Mouse (Mus musculus): ENCODE measurements around the gene Ankrd22. TPM values are rescaled to one million over a fixed set of nuclear protein-coding genes. Genes with fewer than 3 reads are reported as not detected.

Ankrd22 gene
- polyA plus RNA-seq, 1 experiment from 2014 or later = not detected

DNA sequence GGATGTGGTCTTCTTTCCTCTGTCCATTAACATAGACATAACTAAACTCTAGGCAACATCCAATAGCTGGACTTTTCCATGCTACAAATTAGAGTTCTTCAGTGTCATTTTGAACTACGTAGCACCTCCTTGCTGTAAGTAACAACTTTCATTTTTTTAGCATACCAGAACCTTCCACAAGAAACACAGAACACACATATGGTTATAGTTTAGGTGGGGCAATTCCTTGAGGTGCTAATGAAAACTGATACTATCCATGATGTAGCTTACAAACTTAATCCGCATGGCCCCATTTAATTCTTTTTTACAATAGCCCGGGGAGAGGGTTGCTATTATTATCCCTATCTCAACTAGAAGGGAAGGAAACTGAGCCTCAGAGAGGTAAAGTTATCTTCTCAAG is 8.2 kb upstream of the Ankrd22 start:
- WGBS = 86% methylated on average over 3 of the region's 3 CpGs
- ATAC-seq = no peak
- no peak overlapping the region for H3K4me3 ChIP-seq

DNA sequence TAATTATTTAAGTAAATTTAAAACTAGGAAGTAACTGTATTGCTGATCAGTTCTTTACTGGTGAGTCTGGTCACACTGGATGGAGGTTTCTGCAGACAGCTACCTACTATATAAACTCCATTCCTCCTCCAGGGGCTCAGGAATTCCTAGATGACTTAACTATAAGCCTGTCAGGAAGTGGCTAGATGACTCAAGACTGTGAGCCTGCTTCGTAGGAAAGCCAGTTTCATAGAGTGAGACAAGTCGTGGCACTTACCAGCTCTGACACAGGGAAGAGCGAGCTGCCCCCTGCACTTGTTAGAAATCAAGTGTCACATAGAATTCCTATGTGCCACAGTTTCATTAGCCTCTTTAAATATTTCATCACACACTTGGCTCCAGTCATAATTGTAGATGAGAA is 5.3 kb upstream of the Ankrd22 start:
- WGBS = 79% methylated on average over 3 of the region's 3 CpGs

More for the DNA sequence above, 8.2 kb upstream of the Ankrd22 start:
- no peaks in the 10 kb centered on the region for H3K4me1 ChIP-seq
- H3K9ac ChIP-seq = no peak overlapping the region
- no peaks in the 10 kb centered on the region for H3K27me3 ChIP-seq
- H3K4me2 ChIP-seq = no peak overlapping the region
- H3K9me3 ChIP-seq (replicated peaks) = no peaks in the 10 kb centered on the region
- no peak overlapping the region for H3K27ac ChIP-seq
- no peaks in the 10 kb centered on the region for H3K36me3 ChIP-seq (ENCODE audit: poor library complexity, severe bottlenecking)

DNA sequence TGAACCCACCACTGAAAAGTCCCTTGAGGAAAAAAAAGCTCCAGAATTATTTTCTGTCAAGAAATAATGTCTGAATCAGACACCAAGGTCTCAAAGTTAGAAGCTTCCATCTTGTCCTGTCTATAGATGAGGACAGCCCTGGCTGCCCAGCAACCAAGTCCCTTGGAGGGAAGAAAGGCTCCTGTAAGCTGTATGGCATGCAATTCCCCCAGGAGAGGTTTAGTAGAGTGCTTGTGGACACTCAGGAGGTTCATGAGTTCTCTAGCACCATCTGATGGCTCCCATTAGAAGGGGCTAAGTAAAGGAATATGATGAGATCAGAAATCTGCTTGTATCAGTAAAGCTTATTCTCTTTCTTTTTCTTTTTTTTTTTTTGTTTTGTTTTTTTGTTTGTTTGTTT is 3.3 kb upstream of the Ankrd22 start:
- H3K27ac ChIP-seq = no peak overlapping the region
- no peaks in the 10 kb centered on the region for H3K4me1 ChIP-seq
- no peaks in the 10 kb centered on the region for H3K9me3 ChIP-seq (replicated peaks)
- no peak overlapping the region for H3K4me2 ChIP-seq
- no peak for ATAC-seq
- no peaks in the 10 kb centered on the region for H3K27me3 ChIP-seq
- no peak overlapping the region for H3K9ac ChIP-seq
- no peak overlapping the region for H3K4me3 ChIP-seq
- no peaks in the 10 kb centered on the region for H3K36me3 ChIP-seq (ENCODE audit: poor library complexity, severe bottlenecking)

More for the DNA sequence above, 5.3 kb upstream of the Ankrd22 start:
- no peak overlapping the region for H3K4me3 ChIP-seq
- H3K27me3 ChIP-seq = no peaks in the 10 kb centered on the region
- no peak overlapping the region for H3K9ac ChIP-seq
- ATAC-seq = no peak
- no peak overlapping the region for H3K4me2 ChIP-seq
- no peaks in the 10 kb centered on the region for H3K9me3 ChIP-seq (replicated peaks)
- no peaks in the 10 kb centered on the region for H3K4me1 ChIP-seq
- H3K36me3 ChIP-seq (ENCODE audit: poor library complexity, severe bottlenecking) = no peaks in the 10 kb centered on the region
- H3K27ac ChIP-seq = no peak overlapping the region

DNA sequence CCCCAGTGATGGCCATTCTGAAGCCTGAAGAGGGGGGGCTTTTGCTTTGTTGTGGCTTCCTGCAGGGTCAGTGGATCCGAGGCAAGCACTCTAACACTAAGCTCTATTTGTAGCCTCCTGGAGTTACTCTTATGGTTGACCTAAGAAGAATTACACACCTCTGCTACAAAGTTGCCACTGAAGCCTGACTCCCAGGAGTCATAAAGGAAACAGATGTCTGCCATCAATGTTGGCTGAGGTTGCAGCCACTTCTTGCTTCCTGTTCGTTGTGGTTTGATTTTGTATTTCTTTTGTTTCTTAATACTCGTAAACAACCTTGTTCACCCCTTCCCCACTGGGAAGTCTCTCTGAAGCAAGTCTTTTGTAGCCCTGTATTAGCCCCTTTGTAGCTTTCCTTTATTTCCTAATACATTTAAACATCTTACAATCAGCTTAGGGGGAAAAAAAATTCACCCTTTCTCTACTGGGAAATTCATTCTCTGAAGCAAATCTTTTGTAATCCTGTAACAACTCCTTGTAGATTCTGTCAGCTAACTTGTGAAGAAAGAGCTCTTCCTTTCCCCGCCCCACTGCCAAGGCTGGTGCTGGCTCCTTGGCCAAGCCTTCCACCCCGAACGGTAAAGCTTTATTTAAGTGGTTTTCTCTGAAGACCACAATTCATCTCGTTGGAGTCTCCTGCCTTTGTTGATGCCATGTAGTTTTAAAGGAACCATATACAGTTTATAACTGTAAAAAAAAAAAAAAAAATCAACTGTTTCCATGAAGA is 2.2 kb upstream of the Ankrd22 start:
- Histone ChIP-seq H3K4me3 (no peak overlapping the region), H3K4me2 (no peak overlapping the region), H3K27ac (no peak overlapping the region), H3K27me3 (no peaks in the 10 kb centered on the region), H3K4me1 (no peaks in the 10 kb centered on the region), H3K9me3 (replicated peaks) (no peaks in the 10 kb centered on the region), H3K9ac (no peak overlapping the region), H3K36me3 (ENCODE audit: poor library complexity, severe bottlenecking) (no peaks in the 10 kb centered on the region)
- ATAC-seq = no peak
- WGBS = 35% methylated on average over 7 of the region's 7 CpGs

DNA sequence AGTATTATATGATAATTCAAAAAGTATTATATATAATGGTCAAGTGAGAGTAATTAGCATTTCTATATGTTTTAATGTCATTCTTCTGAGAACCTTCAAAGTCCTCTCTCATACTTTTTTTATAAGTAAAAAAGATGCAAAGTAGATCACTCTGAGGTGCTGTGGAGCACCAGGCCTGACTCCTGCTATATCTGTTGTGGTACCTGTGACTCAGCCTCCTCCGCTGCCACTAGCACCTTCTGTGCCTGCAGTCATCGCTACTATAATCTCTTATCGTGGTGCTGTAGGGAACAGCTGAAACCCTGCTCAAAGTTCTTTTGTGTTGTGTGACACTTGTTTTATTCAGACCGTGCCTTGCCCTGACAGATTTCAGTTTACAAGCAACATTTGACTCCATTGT is 533 bp upstream of the Ankrd22 start:
- H3K4me1 ChIP-seq = no peaks in the 10 kb centered on the region
- no peaks in the 10 kb centered on the region for H3K36me3 ChIP-seq (ENCODE audit: poor library complexity, severe bottlenecking)
- H3K4me2 ChIP-seq = no peak overlapping the region
- H3K9me3 ChIP-seq (replicated peaks) = no peaks in the 10 kb centered on the region
- WGBS = 78% methylated on average over 4 of the region's 4 CpGs
- no peak overlapping the region for H3K9ac ChIP-seq
- no peak overlapping the region for H3K27ac ChIP-seq
- H3K27me3 ChIP-seq = no peaks in the 10 kb centered on the region
- ATAC-seq = no peak
- H3K4me3 ChIP-seq = no peak overlapping the region

DNA sequence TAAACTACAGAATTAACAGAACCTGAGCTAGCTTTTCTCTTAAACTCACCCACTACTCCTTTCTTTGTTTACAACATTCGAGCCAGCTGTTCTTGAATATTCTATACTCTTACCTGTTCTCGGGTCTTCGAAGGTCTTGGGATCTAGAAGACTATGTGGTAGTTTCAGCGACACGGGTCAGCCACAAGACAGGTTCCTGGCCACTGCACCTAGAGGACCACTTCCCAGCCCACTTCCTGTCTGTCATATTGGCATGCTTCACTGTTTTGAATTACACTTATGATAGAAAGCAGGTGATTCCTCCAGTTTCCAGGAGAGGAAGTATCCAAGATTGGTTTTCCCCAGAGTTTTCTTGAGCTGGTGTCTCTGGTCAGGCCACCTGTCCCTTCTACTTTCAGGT is 3.2 kb downstream of the Ankrd22 start:
- Histone ChIP-seq H3K27me3 (no peaks in the 10 kb centered on the region), H3K9me3 (replicated peaks) (no peaks in the 10 kb centered on the region), H3K36me3 (ENCODE audit: poor library complexity, severe bottlenecking) (no peaks in the 10 kb centered on the region), H3K27ac (no peak overlapping the region), H3K4me3 (no peak overlapping the region), H3K9ac (no peak overlapping the region), H3K4me2 (no peak overlapping the region), H3K4me1 (no peaks in the 10 kb centered on the region)
- 95% methylated on average over 5 of the region's 5 CpGs for WGBS
- ATAC-seq = no peak

DNA sequence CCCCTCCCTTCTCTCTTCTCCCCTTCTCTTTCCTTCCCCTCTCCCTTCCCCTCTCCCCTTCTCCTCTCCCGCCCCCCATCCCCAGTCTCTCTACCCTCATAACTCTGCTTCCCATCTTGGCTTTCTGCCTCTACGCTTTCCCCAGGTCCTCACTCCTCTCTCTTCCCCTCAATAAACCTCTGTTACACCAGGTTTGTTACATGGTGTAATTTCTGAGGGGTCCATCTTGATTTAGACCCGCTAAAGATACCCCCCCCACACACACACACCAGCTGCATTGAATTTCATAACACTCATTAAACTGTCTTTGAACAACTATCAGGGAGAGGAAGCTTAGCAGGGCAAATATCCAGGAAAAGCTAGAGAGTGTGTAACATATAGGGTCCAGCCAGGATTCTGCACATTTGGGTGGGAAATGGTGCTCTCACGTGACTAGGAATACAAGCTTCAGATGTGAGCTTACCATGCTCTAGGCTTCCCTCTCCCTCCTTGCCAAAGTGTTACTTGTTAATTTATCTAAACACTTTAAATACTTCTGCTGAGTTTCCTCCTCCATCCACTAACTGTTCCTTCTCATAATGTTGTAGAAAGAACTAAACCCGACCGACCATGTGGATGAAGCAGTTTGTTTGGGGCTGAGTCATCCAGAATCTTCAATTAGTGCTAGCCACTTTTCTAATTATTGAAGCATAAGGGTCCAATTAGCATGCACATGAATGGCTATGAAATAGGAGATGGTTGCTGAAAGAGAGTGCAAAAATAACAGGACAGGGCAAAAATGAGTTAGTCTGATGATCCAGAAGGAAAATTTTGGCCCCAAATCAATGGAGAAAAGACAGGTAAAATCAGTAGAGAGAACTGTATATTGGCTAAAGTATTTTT is 12.3 kb downstream of the Ankrd22 start:
- no peak overlapping the region for H3K27ac ChIP-seq
- no peak overlapping the region for H3K4me2 ChIP-seq
- 63% methylated on average over 6 of the region's 6 CpGs for WGBS
- no peak overlapping the region for H3K9ac ChIP-seq
- no peaks in the 10 kb centered on the region for H3K9me3 ChIP-seq (replicated peaks)
- H3K36me3 ChIP-seq (ENCODE audit: poor library complexity, severe bottlenecking) = no peaks in the 10 kb centered on the region
- H3K27me3 ChIP-seq = no peaks in the 10 kb centered on the region
- no peak overlapping the region for H3K4me3 ChIP-seq
- peak; percentile 43 for ATAC-seq
- no peaks in the 10 kb centered on the region for H3K4me1 ChIP-seq

DNA sequence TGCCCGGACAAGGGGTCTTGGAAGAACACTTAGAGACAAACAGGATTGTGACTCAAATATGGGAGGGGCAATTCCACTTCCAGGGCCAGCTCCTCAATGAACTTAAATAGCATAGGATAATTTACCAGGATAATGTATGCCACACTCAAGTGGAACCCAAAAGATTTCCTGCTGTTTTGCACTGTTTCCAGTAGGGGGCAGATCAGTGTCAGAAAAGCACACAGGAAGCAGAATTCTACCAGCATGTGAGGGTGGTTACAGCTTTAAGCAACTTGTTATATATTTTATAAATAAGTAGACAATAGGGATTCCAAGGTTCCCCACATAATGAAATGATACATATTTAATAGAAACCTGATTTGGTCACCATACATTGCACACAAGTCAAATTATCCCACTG is 13.9 kb downstream of the Ankrd22 start:
- H3K36me3 ChIP-seq (ENCODE audit: poor library complexity, severe bottlenecking) = no peaks in the 10 kb centered on the region
- ATAC-seq = no peak
- H3K9me3 ChIP-seq (replicated peaks) = no peaks in the 10 kb centered on the region
- no peak overlapping the region for H3K4me2 ChIP-seq
- no peaks in the 10 kb centered on the region for H3K27me3 ChIP-seq
- H3K4me1 ChIP-seq = no peaks in the 10 kb centered on the region
- H3K9ac ChIP-seq = no peak overlapping the region
- no peak overlapping the region for H3K4me3 ChIP-seq
- WGBS = 74% methylated on average over 1 of the region's 1 CpGs
- no peak overlapping the region for H3K27ac ChIP-seq

DNA sequence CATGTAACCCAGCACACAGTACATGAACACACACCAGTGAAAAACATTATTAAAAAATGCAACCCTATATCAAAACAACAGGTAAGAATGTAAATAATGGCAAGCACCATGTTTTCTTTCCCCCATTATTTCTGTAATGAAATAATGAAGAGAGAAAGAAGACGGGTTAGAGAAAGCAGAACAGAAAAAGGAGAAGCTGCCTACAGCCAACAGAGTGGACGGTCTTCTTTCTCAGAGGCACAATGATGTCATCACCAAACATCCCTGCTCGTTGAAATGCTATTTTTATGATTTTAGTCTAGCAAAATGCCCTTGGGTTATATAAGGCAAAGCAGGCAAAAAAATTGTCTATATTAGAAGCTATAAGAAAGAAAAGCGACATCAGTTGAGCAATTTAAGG is 17.4 kb downstream of the Ankrd22 start:
- Histone ChIP-seq H3K9ac (no peak overlapping the region), H3K36me3 (ENCODE audit: poor library complexity, severe bottlenecking) (no peaks in the 10 kb centered on the region), H3K27me3 (no peaks in the 10 kb centered on the region), H3K9me3 (replicated peaks) (no peaks in the 10 kb centered on the region), H3K27ac (no peak overlapping the region), H3K4me2 (no peak overlapping the region), H3K4me3 (no peak overlapping the region), H3K4me1 (no peaks in the 10 kb centered on the region)
- WGBS = 84% methylated on average over 4 of the region's 4 CpGs
- no peak for ATAC-seq

DNA sequence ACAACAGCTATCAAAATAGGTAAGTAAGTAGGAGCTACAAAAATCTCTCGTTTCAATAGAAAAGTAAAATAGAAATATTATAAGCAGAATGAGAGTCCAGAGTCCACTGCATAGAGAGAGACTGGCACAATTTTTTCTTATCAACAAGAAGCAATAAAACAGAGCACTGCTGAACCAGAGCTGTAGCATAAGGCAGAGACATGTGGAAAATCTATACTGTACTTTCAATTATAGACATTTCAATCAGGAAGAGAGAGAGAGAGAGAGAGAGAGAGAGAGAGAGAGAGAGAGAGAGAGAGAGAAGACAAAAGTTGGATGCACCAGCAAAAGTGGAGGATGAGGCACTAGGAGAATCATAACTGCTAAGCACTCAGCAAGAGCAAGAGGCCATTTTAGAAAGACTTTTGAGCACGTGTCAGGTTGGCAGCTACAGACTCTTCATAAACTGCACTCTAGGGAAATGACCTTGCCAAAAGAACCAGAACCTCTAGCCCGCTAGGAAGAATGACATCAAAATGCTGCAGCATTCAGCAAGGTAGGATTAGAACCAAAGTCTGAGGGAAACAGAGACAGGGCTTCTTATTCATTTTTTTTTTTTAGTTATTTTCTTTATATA is 26.3 kb downstream of the Ankrd22 start:
- no peaks in the 10 kb centered on the region for H3K36me3 ChIP-seq (ENCODE audit: poor library complexity, severe bottlenecking)
- no peak overlapping the region for H3K4me2 ChIP-seq
- no peaks in the 10 kb centered on the region for H3K27me3 ChIP-seq
- no peak for ATAC-seq
- no peak overlapping the region for H3K9ac ChIP-seq
- WGBS = 85% methylated on average over 3 of the region's 3 CpGs
- H3K9me3 ChIP-seq (replicated peaks) = no peaks in the 10 kb centered on the region
- no peak overlapping the region for H3K4me3 ChIP-seq
- no peak overlapping the region for H3K27ac ChIP-seq
- no peaks in the 10 kb centered on the region for H3K4me1 ChIP-seq

DNA sequence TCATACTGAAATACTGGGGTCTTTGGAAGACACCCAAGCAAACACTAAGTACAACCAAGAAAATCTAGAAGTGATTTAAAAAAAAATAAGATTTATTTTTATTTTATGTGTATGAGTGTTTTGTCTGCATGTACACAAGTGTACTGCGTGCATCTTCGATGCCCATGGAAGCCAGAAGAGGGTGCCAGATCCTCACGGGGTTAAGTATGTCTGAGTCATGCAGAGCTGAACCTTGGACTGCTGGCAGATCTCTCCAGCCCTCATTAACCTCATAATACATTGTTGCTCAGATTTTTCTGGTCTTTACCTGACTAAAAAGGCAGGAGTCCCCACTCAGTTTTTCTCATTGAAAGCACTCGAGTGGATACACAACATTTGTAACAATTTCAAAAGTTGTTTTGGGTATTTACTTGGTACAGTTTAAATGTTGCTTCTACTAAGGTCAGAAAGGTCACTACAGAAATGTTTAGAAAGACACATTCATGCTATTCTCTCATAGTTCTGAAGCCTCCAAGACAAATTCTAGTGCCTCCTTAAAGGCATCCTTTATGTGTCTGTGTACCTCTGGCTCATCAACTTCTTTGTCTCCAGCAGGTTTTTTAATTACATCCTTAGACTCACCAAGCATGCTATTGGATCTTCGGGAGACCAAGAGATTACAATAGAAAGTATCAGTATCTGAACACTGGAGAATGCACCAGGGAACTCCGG is 27.0 kb downstream of the Ankrd22 start:
- Histone ChIP-seq H3K4me1 (no peaks in the 10 kb centered on the region), H3K36me3 (ENCODE audit: poor library complexity, severe bottlenecking) (no peaks in the 10 kb centered on the region), H3K9me3 (replicated peaks) (no peaks in the 10 kb centered on the region), H3K27me3 (no peaks in the 10 kb centered on the region), H3K9ac (no peak overlapping the region), H3K27ac (no peak overlapping the region), H3K4me3 (no peak overlapping the region), H3K4me2 (no peak overlapping the region)
- no peak for ATAC-seq
- 84% methylated on average over 6 of the region's 6 CpGs for WGBS
